Mouse (Mus musculus) lung, embryonic 14.5 days (tissue): ENCODE measurements around the gene Npnt. TPM values are rescaled to one million over a fixed set of nuclear protein-coding genes. Genes with fewer than 3 reads are reported as not detected.

ENCODE experiments used
- ATAC-seq: fragments of 200-750 bp; cut with Nextera tagmentation; 2 replicates; pipeline ENCODE4 v1.8.0; 2017; ENCODE audit warnings: mild to moderate bottlenecking, moderate TSS enrichment, moderate library complexity; ENCODE audit not compliant: insufficient read depth
- DNase-seq: peaks from one replicate; pipeline ENCODE4 v3.0.0-alpha.2; 2015
- H3K27ac ChIP-seq: fragments of 300-500 bp; sonication (generic); 2 replicates; pipeline ENCODE4 v1.5.1; 2014; ENCODE audit warnings: low read depth, mild to moderate bottlenecking, moderate library complexity
- H3K27me3 ChIP-seq: fragments of 300-500 bp; sonication (generic); 2 replicates; pipeline ENCODE4 v1.6.1; 2014; ENCODE audit warnings: low read length, control low read depth; ENCODE audit not compliant: insufficient read depth
- H3K36me3 ChIP-seq: fragments of 300-500 bp; sonication (generic); 2 replicates; pipeline ENCODE4 v1.6.1; 2014; ENCODE audit warnings: control low read depth; ENCODE audit not compliant: insufficient read depth
- H3K4me1 ChIP-seq: fragments of 300-500 bp; sonication (generic); 2 replicates; pipeline ENCODE4 v1.6.1; 2014; ENCODE audit warnings: antibody characterized with exemption, control low read depth; ENCODE audit not compliant: insufficient read depth
- H3K4me2 ChIP-seq: fragments of 300-500 bp; sonication (generic); 2 replicates; pipeline ENCODE4 v1.6.1; 2014; ENCODE audit warnings: mild to moderate bottlenecking
- H3K4me3 ChIP-seq: fragments of 300-500 bp; sonication (generic); 2 replicates; pipeline ENCODE4 v1.5.1; 2014; ENCODE audit warnings: low read depth, low read length
- H3K9ac ChIP-seq: fragments of 300-500 bp; sonication (generic); 2 replicates; pipeline ENCODE4 v1.6.1; 2014
- H3K9me3 ChIP-seq: fragments of 300-500 bp; sonication (generic); 2 replicates; pipeline ENCODE4 v1.6.1; 2016; ENCODE audit warnings: low read depth, low read length, control low read depth
- CTCF ChIP-seq: IDR thresholded peaks from 2 replicates; pipeline ENCODE4 v1.5.1; 2016; ENCODE audit warnings: antibody characterized with exemption, low read depth
- WGBS: fragments of 180-500 bp; shearing (Covaris S2); extraction: QIAGEN DNeasy Blood & Tissue Kit; methylation state at CpG from one replicate; pipeline ENCODE4 v1.1.7; 2014; 5-methylcytosine and 5-hydroxymethylcytosine counted together
- polyA plus RNA-seq: library from polyadenylated mRNA; unstranded; fragments of >200 nt; fragmentation: Nextera tagmentation; extraction: Ambion mirVana; gene quantifications from 2 replicates; pipeline ENCODE4 v1.2.1, GENCODE M21; 2014

Npnt gene
- polyA plus RNA-seq, 1 experiment from 2014 or later = 84.5 TPM

DNA sequence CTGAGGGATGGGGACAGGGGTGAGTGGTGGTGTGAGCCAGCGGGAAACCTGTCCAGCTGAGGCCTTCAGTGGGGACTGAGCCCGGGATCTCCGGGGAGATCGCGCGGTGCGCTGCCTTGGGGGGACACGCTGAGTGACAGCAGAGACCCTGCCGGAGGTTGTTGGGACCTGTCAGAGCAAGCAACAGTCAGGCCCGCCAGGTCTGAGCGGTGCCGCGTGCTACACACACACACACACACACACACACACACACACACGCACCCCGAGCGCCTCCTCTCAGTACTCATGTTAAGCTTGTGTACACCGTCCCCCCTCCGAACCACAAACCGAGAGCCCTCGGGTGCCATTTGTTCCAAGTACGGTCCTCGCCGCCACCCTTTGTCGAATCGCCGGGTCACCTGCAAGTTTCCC lies 706 bp downstream of the Npnt start:
- Histone ChIP-seq H3K9me3 (no peaks in the 10 kb centered on the region), H3K9ac (peak overlapping the region; percentile 70), H3K36me3 (peaks cover 6% of the 10 kb centered on the region; the same call in 1 of the 2 replicates), H3K4me3 (peak overlapping the region; percentile 70), H3K27ac (no peak overlapping the region), H3K4me1 (no peaks in the 10 kb centered on the region; the same call in 1 of the 2 replicates), H3K27me3 (0 out of 2 replicates have a peak, but pooled peaks cover 8% of the 10 kb centered on the region), H3K4me2 (peak overlapping the region; percentile 97)
- WGBS = under 1% methylated on average over 24 of the region's 26 CpGs
- TF ChIP-seq CTCF = no peak
- ATAC-seq (peak; percentile 77), DNase-seq (peak; percentile 52)

DNA sequence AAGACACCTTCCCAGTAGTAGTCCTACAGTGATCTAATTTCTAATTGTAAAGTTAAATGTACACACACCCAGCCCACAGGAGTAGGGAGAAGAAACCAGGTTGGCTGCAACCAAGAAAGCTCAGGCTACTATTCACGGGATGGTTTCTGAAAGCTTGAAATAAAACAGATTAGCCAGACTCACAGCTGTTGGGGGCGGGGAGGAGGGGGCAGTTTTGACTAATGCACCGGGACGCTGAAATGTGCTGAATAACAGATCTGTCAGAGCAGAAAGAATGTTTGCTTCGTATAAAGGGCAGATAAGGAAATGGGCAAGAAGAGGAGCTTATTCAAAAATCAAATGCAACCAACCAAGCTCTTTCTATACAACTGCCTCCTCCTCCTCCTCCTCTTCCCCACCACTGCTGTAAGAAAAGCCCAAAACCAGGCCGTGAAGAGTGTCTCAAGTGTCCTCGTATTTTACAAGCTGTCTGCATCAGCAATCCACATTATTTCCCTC lies 1.7 kb downstream of the Npnt start:
- H3K9ac ChIP-seq = no peak overlapping the region

GRCm38 (mm10) chr3:132946086-132946485 lies 4.0 kb downstream of the Npnt start:
- Histone ChIP-seq H3K27ac (no peak overlapping the region), H3K36me3 (peaks cover 9% of the 10 kb centered on the region; the same call in 1 of the 2 replicates), H3K4me1 (no peaks in the 10 kb centered on the region; the same call in 1 of the 2 replicates), H3K9ac (no peak overlapping the region), H3K9me3 (no peaks in the 10 kb centered on the region), H3K4me2 (no peak overlapping the region), H3K4me3 (no peak overlapping the region), H3K27me3 (0 out of 2 replicates have a peak, but pooled peaks cover 8% of the 10 kb centered on the region)
- DNase-seq (no peak), ATAC-seq (no peak)
- WGBS = 86% methylated on average over 5 of the region's 5 CpGs
- TF ChIP-seq CTCF = no peak

More for the DNA sequence above, 1.7 kb downstream of the Npnt start:
- H3K27ac ChIP-seq = no peak overlapping the region
- DNase-seq (no peak), ATAC-seq (no peak)
- H3K4me1 ChIP-seq = no peaks in the 10 kb centered on the region; the same call in 1 of the 2 replicates
- H3K4me2 ChIP-seq = peak overlapping the region; percentile 97
- no peaks in the 10 kb centered on the region for H3K9me3 ChIP-seq
- H3K4me3 ChIP-seq = peak overlapping the region; percentile 70
- 0 out of 2 replicates have a peak, but pooled peaks cover 8% of the 10 kb centered on the region for H3K27me3 ChIP-seq
- 8% methylated on average over 7 of the region's 7 CpGs for WGBS
- no peak for TF ChIP-seq CTCF
- peaks cover 9% of the 10 kb centered on the region; the same call in 1 of the 2 replicates for H3K36me3 ChIP-seq

GRCm38 (mm10) chr3:132945669-132946068 lies 4.4 kb downstream of the Npnt start:
- Histone ChIP-seq H3K9ac (no peak overlapping the region), H3K36me3 (peaks cover 9% of the 10 kb centered on the region; the same call in 1 of the 2 replicates), H3K27me3 (0 out of 2 replicates have a peak, but pooled peaks cover 8% of the 10 kb centered on the region), H3K9me3 (no peaks in the 10 kb centered on the region), H3K27ac (no peak overlapping the region), H3K4me3 (no peak overlapping the region), H3K4me2 (no peak overlapping the region), H3K4me1 (no peaks in the 10 kb centered on the region; the same call in 1 of the 2 replicates)
- 68% methylated on average over 7 of the region's 7 CpGs for WGBS
- ATAC-seq (no peak), DNase-seq (no peak)
- TF ChIP-seq CTCF = no peak

GRCm38 (mm10) chr3:132944609-132945008 lies 5.5 kb downstream of the Npnt start:
- Histone ChIP-seq H3K27me3 (0 out of 2 replicates have a peak, but pooled peaks cover 8% of the 10 kb centered on the region), H3K9me3 (no peaks in the 10 kb centered on the region), H3K4me1 (peaks cover 4% of the 10 kb centered on the region; the same call in 1 of the 2 replicates), H3K27ac (no peak overlapping the region), H3K4me2 (no peak overlapping the region), H3K4me3 (no peak overlapping the region), H3K9ac (no peak overlapping the region), H3K36me3 (peaks cover 9% of the 10 kb centered on the region; the same call in 1 of the 2 replicates)
- no peak for DNase-seq
- WGBS = 29% methylated on average over 3 of the region's 3 CpGs
- no peak for TF ChIP-seq CTCF
- no peak for ATAC-seq

- Histone ChIP-seq H3K9ac (no peak overlapping the region), H3K9me3 (no peaks in the 10 kb centered on the region), H3K27me3 (0 out of 2 replicates have a peak, but pooled peaks cover 6% of the 10 kb centered on the region), H3K4me2 (no peak overlapping the region), H3K27ac (no peak overlapping the region), H3K4me3 (no peak overlapping the region), H3K4me1 (peaks cover 4% of the 10 kb centered on the region; the same call in 1 of the 2 replicates), H3K36me3 (peaks cover 9% of the 10 kb centered on the region; the same call in 1 of the 2 replicates)
- WGBS = 45% methylated on average over 7 of the region's 7 CpGs
- TF ChIP-seq CTCF = no peak
- no peak for DNase-seq
- no peak for ATAC-seq
Measured at GRCm38 (mm10) chr3:132944193-132944592, 5.9 kb downstream of the Npnt start.

DNA sequence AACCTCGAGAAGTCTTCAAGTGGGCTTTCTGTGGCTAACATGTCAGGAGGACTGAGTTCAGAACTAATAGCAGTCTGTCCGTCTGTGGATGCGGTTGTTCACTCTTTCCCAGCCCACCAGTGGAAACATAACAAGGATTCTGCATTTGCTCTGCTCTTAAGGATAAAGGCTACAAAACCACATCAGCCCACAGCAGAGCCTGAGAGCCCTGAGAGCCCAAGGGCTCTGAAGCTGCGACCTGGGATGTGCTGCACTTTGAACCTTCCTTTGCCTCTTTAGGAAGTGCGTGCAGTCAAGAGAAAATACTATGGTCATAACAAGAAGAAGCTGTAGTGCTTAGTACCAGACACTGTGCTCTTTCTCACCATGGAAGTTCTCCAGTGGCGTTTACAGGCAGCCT lies 7.3 kb downstream of the Npnt start:
- no peak for DNase-seq
- H3K4me1 ChIP-seq = peaks cover 4% of the 10 kb centered on the region; the same call in 1 of the 2 replicates
- H3K4me3 ChIP-seq = no peak overlapping the region
- no peaks in the 10 kb centered on the region for H3K9me3 ChIP-seq
- H3K4me2 ChIP-seq = no peak overlapping the region
- 85% methylated on average over 6 of the region's 6 CpGs for WGBS
- ATAC-seq = no peak
- H3K27ac ChIP-seq = no peak overlapping the region
- no peak overlapping the region for H3K9ac ChIP-seq
- no peak for TF ChIP-seq CTCF
- H3K36me3 ChIP-seq = peaks cover 9% of the 10 kb centered on the region; the same call in 1 of the 2 replicates
- H3K27me3 ChIP-seq = no peaks in the 10 kb centered on the region
